Mouse (Mus musculus) 3T3-L1 (cell line): ENCODE results near the gene Hoxa6.

ENCODE experiments used
- DNase-seq: peaks from one replicate; pipeline ENCODE4 v3.0.0-alpha.2; 2015; ENCODE audit warnings: low read depth, low spot score

The Hoxa6 gene

DNA sequence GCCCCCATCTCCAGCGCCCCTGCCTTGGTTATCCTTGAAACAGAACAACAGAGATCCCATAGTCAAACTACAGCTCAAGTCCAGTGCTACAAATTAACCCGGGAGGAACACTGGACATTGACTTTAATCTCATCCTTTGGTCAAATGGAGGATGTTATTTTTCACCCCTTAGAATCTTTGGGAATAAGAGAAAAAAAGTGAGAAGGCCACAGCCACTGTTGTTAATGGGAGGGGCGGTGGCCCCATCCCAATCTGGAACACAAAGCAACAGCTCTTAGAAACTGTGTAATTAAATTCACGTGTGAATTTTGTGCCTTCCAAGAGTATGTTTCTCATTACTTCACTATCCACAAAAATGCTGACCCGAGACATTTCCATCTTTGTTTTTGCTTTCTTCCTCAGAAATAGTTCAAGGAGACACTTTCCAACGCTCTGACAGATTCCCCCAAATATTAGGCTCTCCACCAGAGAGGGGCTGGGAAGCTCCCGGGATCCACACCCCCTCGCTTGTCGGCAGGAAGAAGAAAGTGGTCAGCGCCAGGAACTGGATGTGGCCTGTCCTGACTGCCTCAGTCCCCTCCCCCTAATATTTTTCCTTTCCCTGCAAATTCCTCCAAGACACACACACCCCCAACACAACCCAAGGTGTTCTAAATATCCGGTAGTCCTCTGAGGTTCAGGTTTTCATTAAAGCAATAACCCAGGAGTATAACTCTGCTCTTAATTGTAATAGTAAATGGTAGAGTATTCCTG, 19.1 kb upstream of the Hoxa6 start:
- peak; percentile 27 for DNase-seq

DNA sequence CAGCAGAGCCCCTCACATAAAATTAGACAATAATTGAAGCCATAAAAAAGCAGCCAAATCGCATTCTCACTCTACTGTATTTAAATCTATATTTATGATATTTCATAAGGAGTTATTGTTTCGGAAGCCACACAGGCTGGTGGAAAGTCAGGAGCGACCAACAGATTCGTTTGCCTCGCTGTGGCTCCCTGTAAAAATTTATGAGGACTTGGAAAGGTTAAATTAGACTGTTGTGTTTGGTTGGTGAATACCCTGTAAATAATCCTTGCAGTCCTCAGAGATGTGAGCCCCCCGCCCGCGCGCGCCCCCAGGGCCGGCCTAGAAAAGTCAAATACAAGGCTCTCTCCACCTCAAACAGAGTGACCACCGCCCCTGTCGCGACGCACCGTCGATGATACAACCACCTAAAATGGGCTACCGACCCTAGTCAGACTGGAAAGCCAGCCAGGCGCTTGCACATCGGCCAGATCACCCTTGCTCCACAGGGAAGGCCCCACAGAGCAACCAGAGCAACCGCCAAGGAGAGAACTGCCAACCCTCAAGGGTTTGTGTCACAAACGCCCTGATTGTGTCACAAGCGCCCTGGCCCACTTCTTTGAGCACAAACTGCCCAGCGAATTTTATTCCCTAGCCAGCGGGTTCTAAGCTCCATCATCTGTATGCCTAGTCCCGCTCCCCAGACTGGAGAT, 18.2 kb upstream of the Hoxa6 start:
- DNase-seq: no peak

DNA sequence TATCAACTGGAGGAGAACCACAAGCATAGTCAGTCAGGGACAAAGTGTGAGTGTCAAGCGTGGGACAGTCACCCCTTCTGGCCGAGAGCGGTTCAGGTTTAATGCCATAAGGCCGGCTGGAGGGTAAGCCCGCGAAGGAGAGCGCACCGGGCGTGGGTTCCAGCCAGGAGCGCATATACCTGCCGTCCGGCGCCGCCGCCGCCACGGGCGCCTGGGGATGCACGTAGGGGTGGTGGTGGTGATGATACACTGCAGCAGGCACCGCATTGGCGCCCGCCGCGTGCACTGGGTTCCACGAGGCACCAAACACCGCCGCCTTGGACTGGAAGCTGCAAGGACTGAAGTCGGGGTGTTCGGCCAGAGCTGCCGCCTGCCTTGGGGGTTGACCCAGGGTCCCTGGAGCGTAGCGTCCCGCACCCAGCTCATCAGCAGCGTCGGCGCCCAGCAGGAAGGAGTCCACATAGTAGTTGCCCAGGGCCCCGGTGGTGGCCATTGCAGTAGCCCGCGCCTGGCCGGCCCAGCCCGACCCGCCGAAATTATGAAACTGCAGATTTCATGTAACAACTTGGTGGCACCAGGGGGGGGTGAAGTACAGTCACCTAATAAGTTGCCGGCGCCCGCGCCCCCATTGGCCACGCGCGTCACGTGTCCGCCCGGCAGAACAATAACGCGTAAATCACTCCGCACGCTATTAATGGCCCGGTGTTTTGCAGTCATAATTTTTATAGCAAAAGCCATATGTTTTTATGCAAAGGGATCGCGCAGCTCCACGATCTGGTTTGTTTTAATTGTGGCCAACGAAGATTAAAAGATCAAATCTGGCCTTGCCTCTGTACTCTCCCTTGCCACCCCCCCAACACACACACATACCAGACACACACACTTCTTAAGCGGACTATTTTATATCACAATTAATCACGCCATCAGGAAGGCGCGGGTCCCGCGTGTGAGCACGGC, 17.4 kb upstream of the Hoxa6 start:
- no peak for DNase-seq

DNA sequence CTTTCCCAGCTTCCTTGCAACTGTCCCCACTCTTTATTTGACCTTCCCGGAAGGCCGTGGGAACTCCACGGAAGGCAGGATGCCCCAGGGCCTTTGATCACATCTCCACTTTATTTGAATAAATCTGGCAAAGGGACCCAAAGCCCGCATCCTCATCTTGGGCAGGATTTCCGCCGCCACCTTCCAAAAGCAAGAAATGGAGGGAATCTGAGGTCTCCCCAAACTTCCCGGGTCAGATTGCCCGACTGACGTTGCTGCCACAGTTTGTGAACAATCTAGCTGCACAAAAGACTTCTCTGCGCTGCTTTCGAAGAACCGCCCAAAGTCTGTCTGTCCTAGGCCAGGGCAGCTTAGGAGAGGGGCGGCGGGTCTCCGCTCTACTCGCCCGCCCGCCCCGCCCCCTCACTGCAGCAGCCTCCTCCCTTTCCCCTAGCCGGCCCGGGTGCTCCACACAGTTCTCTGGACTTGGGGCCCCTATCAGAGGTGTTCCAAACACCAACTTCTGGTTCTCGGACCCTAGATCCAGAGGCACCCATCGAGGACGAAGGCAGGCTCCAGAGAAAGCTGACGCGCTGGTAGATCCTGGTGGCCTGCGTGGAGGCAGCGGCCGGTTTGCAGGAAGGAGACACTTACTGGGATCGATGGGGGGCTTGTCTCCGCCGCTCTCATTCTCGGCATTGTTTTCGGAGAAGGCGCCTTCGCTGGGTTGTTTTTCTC, 16.5 kb upstream of the Hoxa6 start:
- no peak for DNase-seq

DNA sequence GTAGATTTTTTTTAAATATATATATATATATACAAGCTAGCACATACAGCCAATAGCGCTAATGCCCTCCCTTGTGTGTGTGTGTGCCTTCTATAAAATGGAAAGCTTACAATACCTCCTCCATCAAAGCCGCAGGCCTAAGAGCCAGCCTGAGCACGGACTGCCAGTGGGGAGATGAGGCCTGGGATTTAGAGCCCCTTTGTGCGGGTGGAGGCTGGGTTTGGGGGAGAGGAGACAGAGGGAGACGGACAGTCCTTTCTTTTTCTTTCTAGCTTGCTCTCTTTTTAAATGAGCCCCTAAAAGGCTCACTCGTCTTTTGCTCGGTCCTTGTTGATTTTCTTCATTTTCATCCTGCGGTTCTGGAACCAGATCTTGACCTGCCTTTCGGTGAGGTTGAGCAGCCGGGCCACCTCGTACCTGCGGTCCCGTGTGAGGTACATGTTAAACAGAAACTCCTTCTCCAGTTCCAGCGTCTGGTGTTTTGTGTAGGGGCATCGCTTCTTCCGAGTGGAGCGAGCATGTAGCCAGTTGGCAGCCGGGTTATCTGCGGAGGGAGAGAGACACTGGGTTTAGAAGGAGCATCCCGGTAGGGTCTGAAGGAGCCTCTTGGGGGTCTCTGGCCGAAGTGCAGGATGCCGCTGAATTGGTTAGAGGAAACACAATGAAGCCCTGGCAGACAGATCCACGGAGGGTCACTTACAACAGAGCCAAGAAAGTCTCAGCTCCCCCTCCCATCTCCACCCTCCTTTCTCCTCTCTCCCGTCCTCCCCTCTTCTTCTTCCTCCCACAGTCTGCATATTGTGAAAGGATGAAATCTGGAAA, 15.6 kb upstream of the Hoxa6 start:
- DNase-seq: no peak

DNA sequence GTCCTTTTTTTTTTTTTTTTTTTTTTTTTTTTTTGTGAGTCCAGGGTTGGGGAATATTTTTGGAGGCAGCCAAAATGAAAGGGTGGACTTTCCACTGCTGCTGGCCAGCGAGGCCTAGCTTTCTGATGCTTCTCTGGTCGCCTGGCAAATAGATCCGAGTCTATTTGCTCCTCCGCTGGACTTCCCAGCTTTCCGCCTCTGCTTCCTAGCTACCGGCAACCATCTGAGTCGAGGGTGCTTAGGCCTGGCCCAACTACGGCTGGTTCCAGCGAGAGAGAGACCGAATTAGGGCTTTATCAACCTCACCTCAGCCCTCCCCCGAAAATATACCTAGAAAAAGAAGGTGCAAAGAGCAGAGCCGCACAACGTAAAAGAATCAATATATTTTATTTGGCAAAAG, 14.2 kb upstream of the Hoxa6 start:
- no peak for DNase-seq

DNA sequence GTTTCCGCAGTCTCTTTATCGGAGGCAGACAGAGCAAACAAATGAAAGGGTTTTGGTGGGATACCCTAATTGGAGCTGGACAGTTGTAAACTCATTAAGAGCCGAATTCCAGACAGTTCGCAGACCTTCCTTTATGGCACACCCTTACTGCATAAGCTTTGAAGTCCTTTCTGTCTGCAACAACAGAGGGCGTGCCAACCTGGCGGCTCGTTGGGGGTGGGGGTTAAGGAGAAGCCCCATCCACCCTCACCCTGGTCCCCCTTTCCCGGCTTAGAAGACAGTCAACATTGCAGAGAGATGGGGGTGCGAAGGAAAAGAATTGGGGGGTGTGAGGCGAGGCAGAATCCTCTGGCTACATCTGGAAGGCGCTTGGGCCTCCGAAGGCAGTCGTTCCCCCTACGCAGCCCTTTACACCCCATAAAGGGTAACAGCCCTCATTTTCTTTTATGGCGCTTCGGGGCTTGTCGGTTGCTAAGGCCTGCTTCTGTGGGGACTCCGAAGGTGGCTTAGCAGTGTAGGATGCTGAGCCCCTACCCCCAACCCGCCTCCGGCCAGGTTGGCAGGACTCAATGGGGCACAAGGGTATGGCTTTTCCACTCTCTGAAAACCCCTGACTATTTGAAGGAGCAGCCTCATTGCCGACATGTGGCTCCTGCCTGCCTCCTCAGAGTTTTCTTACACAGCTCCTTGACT, 13.6 kb upstream of the Hoxa6 start:
- DNase-seq: no peak

DNA sequence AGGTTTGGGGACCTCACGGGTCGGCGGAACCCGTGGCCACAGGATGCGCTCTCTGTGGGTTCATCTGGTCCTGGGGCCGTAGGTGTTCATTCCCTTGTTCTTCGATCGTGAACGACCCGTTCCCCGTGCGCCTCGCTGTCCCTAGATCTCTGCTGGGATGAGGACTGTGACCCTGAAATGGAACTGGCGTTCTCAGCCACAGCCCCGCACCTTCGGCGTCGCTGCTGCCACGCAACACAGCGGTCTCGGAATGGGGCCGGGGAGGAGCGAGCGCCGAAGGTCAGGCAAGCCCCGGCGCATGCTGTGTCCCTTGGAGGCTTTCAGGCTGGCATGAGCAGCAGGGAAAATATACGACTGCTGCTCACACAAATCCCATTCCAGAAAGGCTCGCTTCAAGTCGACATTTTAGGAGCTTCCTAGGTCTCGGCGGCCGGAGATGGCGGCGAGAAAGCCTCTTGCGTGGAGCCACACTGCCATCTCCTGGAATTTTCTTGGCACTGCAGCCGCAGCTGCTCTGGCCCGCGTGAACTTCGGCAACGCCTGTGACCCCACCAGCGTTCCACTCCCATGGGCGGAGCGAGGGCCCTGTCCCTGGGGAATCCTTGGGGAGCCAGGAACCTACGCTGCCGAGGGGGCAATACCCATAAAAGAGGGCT, 12.9 kb upstream of the Hoxa6 start, which contains the start of gene Hoxa7:
Hoxa7 (minus strand) TSS at position 518 of the 656 bp plus-strand sequence.
- DNase-seq: peak; percentile 89

DNA sequence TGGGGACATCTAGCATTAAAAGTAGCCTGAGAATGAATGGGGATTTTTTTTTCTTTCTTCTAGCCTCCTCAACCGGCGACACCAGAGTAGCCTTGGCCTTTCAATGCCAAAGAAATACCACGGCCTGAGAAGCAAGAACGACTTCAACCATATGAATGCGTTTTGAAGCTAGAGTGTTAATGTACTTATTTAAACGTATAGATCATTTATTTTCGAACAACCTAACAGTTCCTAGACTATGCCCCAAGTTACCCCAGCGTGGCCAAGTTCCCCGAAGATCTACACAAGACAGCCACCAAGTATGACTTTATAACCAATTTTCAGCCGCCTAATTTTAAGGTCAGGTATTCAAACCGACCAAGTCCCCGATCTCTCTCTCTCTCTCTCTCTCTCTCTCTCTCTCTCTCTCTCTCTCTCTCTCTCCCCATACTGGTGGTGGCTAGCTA, 12.4 kb upstream of the Hoxa6 start:
- no peak for DNase-seq

DNA sequence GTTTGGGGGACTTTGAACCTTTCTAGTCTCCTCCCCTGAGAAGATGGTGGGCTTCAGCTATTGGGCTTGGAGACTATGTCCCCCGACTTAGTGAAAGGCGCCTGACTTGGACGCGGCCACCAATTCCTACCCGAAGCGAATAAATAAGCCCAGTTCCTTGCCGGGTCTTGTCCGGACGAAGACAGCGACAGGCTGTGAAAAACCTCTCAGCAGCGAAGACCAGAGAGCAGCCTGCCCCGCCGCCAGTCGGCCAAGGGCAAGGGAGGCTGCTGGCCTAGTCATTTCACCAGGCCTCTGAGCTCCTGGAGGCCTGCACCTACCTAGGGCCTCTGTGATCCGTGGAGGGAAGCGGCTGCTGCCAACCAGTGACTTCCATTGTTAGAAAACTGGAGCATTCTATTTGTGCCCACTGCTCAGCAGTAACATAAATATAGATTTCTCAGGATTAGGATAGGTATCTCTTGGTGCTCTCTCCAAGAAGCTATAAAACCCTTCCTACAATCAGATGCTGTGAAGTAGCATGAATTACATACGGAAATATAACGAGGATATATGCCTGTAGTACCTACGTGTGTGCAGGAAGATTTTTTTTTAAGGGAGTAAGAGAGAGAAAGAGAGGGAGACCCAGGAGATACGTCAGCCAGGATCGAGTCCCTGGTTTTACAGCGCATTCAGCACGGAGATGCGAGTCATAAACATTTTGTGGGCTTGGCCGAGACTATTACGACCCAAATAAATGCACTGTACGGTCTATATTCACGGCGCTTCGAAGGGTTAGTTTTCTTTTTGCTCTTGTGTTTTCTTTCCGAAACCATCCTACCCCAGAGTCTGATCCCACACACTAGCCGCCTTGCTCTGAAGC, 11.7 kb upstream of the Hoxa6 start:
- no peak for DNase-seq

DNA sequence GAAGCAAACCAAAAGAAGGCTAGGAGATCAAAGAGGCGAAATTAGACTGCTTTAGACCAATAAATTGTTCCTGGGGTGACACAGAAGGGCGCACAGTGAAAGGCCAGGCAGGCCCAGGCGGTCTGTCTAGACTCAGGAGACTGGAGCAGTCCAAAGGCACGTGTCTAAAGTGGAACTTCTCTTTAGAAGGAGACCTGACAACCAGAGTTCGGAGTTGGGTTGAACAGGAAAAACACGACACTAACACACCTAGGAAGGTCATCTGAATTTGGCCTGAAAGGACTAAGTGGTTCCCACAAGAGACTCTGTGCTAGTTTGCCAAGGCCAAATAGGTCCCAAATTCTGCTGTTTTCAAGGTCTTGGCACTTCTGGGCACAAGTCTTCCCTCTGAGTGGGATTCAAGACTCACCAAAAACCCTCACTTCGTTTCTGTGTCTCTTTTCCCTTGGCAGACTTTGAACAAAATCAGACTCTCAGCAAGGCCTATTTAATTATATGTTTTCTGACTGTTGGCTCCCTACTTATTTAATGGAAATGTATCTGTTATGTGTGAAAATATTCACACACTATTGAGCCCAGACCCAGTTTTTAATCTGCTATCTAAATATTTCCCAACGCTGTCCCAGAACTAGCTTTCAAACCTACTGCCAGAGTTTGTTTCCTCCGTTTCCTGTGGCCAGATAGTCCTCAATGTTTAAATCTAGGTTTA, 10.9 kb upstream of the Hoxa6 start:
- no peak for DNase-seq

DNA sequence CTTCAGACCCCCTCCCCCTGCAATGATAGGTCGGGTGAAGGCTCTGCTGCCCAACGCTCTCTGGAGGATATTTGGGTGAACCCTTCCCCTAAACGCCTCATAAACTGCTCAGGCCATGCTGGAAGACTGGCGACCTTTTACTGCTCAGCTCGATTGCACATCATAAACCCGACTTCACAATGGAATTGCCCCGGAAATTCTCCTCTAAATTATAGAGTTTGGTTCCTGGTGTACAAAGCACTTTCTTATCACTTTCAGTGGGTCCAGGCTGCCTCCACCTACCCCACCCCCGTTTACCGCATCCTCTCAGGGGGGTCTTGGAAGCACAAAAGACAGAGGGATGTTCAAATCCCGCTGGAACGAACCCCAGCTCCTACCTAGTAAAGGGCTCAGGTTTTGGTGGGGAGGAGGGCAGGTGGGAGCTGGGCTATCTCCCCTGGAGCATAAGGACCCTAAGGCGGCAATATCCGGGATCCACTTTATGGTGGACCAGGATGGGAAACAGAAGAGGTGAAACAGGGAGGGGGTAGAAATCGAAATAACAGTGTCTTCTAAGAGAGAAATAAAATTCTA, 10.2 kb upstream of the Hoxa6 start:
- no peak for DNase-seq

DNA sequence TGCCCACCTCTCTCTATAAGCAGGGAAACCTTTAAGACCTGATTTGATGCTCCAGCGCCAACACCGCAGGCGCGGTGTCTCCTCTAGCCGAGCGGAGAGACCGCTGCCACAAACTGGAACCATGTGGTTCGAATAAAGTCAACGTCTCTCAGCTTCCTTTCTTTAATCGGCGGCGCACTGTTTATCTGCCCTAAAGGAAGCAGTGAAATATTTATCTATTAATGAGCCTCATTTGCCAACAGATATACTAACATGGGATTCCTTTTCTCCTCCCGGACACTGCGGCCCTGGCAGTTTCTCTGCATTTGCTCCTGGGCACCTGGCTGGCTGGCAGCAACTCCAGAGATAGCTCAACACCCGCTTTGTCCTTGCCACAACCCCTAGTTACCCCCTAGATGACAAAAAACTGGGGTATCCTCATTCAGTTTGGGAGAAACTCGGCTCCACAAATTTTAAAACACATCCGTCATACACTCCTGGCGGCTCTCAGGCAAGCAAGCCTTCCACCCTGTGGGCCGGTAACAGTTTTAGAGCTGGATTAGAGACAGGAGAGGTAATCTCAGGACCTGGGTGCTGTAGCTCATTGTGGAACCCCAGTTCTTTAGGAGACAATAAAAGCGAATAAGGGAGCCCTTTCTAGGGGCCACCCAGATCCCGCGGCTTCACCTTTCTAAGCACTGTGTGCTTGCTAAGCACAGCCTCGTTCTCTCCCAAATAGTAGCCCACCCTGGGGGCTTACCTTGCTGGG, 9.5 kb upstream of the Hoxa6 start:
- no peak for DNase-seq

DNA sequence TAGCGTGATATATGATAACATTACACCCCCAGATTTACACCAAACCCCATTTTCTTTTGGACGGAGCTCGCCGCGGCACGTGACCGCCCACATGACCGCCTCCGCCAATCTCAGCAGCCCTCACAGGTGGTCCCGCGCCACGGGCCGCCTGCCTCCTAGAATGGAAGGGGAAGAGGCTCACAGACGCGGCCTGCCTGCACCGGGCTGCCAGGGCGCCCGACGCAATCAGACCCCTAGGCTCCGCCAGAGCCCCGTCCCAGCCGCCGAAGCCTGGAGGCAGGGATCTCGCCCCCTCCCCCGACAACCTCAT, 8.9 kb upstream of the Hoxa6 start:
- peak; percentile 78 for DNase-seq

DNA sequence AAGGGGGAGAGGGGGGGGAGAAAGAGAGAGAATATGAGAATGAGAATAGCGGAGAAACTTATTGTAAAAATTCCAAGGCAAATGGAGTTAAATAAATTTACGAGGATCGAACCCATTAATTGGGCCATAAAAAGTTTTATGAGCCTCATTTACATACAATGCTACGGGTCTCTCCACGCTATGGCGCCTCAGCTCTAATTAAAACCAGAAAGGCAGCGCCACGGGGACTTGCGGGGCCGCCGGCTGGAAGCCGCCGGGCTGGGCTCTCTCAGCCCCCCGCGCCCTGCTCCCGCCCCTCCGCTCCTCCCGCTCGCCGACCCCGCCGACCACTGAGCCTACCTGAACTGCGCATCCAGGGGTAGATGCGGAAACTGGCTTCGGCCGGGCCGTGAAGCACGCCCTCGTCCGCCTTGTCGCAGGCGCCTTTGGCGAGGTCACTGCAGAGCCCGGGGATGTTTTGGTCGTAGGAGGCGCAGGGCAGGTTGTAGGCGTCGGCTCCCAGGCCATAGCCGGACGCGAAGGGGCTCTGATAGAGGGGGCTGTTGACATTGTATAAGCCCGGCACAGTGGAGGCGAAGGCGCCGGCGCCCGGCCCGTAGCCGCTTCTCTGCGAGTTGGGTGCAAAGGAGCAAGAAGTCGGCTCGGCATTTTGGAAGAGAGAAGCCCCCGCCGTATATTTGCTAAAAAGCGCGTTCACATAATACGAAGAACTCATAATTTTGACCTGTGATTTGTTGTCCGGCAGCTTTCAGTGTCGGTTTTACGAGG, 8.4 kb upstream of the Hoxa6 start:
- peak; percentile 22 for DNase-seq
